Mouse (Mus musculus) lung, postnatal 0 days (tissue): ENCODE results near the gene Fgr. TPM values are rescaled to one million over a fixed set of nuclear protein-coding genes. Genes with fewer than 3 reads are reported as not detected.

Experiments
- ATAC-seq: fragments of 200-750 bp; cut with Nextera tagmentation; 2 replicates; pipeline ENCODE4 v1.8.0; 2017; ENCODE audit warnings: moderate library complexity
- DNase-seq: peaks from one replicate; pipeline ENCODE4 v3.0.0-alpha.2; 2016; ENCODE audit warnings: low spot score
- H3K27ac ChIP-seq: fragments of 300-500 bp; sonication (generic); 2 replicates; pipeline ENCODE4 v1.5.1; 2014; ENCODE audit warnings: antibody characterized with exemption, mild to moderate bottlenecking, low read length, mixed read lengths
- H3K27me3 ChIP-seq: fragments of 300-500 bp; sonication (generic); replicated peaks from 2 replicates; pipeline ENCODE4 v1.6.1; 2014; ENCODE audit warnings: low read length, mixed read lengths; ENCODE audit not compliant: insufficient read depth
- H3K36me3 ChIP-seq: fragments of 300-500 bp; sonication (generic); 2 replicates; pipeline ENCODE4 v1.6.1; 2014; ENCODE audit warnings: low read length, mixed read lengths; ENCODE audit not compliant: insufficient read depth
- H3K4me1 ChIP-seq: fragments of 300-500 bp; sonication (generic); 2 replicates; pipeline ENCODE4 v1.6.1; 2014; ENCODE audit warnings: antibody characterized with exemption, low read depth, low read length, mixed read lengths; ENCODE audit not compliant: insufficient read depth
- H3K4me2 ChIP-seq: fragments of 300-500 bp; sonication (generic); replicated peaks from 2 replicates; pipeline ENCODE4 v1.6.1; 2014; ENCODE audit warnings: low read depth, mild to moderate bottlenecking, low read length, moderate library complexity, mixed read lengths
- H3K4me3 ChIP-seq: fragments of 300-500 bp; sonication (generic); 2 replicates; pipeline ENCODE4 v1.5.1; 2014; ENCODE audit warnings: low read depth, low read length
- H3K9ac ChIP-seq: fragments of 300-500 bp; sonication (generic); replicated peaks from 2 replicates; pipeline ENCODE4 v1.6.1; 2014; ENCODE audit warnings: low read depth, mild to moderate bottlenecking
- H3K9me3 ChIP-seq: fragments of 300-500 bp; sonication (generic); 2 replicates; pipeline ENCODE4 v1.6.1; 2016; ENCODE audit warnings: low read length, mixed read lengths
- CTCF ChIP-seq: IDR thresholded peaks from 2 replicates; pipeline ENCODE4 v1.5.1; 2016; ENCODE audit warnings: antibody characterized with exemption, mild to moderate bottlenecking
- EP300 ChIP-seq: IDR thresholded peaks from 2 replicates; pipeline ENCODE4 v1.6.1; 2016; ENCODE audit warnings: antibody characterized with exemption, mild to moderate bottlenecking, control low read depth
- WGBS: fragments of 180-500 bp; shearing (Covaris S2); extraction: QIAGEN DNeasy Blood & Tissue Kit; methylation state at CpG from one replicate; pipeline ENCODE4 v1.1.7; 2014; 5-methylcytosine and 5-hydroxymethylcytosine counted together
- polyA plus RNA-seq: library from polyadenylated mRNA; unstranded; fragments of >200 nt; fragmentation: Nextera tagmentation; extraction: Ambion mirVana; gene quantifications from 2 replicates; pipeline ENCODE4 v1.2.1, GENCODE M21; 2015

Gene Fgr
- polyA plus RNA-seq, 1 experiment from 2014 or later: 4.0 TPM

DNA sequence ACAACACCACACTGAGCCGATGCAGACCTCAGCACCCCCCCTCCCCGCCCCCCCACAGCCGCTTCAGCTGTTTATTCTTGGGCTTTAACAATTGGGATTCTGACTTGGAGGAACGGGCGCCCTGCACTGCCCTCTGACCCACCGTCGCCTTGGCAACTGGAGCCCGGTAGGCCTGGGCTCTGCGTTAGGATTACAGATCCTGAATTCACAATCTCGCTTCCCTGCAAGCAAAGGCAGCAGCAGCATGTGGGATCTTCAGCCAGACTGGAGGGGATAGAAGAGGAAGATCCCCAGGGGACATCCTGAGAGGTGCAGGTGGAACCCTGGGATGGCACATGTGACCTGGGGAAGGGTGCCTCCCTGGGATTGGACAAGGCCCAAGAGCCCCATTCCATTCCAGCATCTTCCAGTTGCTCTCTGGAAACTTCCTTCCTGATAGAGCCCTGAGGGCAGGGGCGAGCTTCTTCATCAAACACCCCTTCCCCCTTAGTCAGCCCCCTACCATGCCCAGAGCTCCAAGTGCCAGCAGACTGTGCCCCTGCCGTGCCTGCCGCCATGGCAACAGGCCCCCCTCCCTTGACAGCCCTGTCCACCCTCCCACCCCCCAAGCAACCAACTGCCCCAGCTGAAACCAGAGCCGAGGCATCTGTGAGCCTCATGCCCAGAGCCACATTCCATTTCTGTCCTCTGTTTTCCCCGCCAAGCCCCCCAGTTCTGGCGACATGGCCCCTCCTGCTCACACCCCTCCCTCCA is 73.6 kb downstream of the Fgr start:
- no peak for TF ChIP-seq EP300
- TF ChIP-seq CTCF: no peak
- Histone ChIP-seq H3K9me3 (no peaks in the 10 kb centered on the region), H3K4me1 (peaks cover 51% of the 10 kb centered on the region), H3K4me2 (no peak overlapping the region), H3K27ac (no peak overlapping the region), H3K4me3 (no peak overlapping the region), H3K36me3 (no peaks in the 10 kb centered on the region), H3K9ac (no peak overlapping the region), H3K27me3 (no peaks in the 10 kb centered on the region)
- DNase-seq (no peak), ATAC-seq (no peak)
- 34% methylated on average over 16 of the region's 16 CpGs for WGBS

GRCm38 (mm10) chr4:133049071-133049920 is 75.4 kb downstream of the Fgr start:
- no peaks in the 10 kb centered on the region for H3K36me3 ChIP-seq
- H3K27me3 ChIP-seq: no peaks in the 10 kb centered on the region
- H3K9ac ChIP-seq: no peak overlapping the region
- DNase-seq: no peak
- ATAC-seq: no peak
- H3K4me3 ChIP-seq: no peak overlapping the region
- WGBS: 50% methylated on average over 19 of the region's 19 CpGs
- TF ChIP-seq EP300 (no peak), CTCF (no peak)
- 0 out of 2 replicates have a peak overlapping the region, but pooled peaks have one; percentile 1 for H3K27ac ChIP-seq
- H3K4me2 ChIP-seq: no peak overlapping the region
- peaks cover 35% of the 10 kb centered on the region for H3K4me1 ChIP-seq
- H3K9me3 ChIP-seq: no peaks in the 10 kb centered on the region

DNA sequence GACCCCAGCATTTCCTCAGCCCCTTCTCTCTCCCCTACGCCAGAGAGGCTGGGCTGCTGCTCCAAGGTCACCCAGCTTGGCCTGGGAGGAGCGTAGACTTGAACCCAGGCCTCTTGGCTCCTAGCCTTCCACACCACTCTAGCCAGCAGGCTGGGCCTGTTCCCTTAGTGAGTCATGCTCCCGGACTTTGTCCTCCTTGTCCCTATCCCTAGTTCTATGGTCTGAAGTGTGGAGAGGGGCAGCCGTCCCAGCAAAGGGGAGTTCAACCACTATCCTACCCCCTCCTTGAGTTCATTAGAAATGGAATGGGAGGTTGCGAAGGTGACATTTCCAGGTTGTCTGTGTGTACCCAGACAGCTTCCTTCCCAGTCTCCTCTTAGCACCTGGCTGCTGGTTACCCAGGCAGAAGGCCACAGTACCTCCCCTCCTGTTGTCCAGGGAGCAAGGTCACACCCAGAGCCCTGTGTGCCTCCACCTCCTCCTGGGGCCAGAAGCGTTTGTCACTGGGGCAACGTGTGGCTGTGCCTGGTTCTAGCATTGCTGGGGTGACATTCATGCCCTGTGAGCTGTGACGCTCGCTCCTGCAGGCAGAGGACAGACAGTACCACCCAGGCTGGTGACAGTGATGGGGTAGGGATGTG is 76.4 kb downstream of the Fgr start:
- DNase-seq (no peak), ATAC-seq (no peak)
- Histone ChIP-seq H3K36me3 (no peaks in the 10 kb centered on the region), H3K4me3 (no peak overlapping the region), H3K9ac (no peak overlapping the region), H3K27me3 (no peaks in the 10 kb centered on the region), H3K9me3 (no peaks in the 10 kb centered on the region), H3K27ac (no peak overlapping the region), H3K4me1 (peaks cover 25% of the 10 kb centered on the region), H3K4me2 (no peak overlapping the region)
- TF ChIP-seq CTCF (no peak), EP300 (no peak)
- 66% methylated on average over 9 of the region's 9 CpGs for WGBS

- 82% methylated on average over 6 of the region's 6 CpGs for WGBS
- Histone ChIP-seq H3K4me2 (no peak overlapping the region), H3K4me3 (no peak overlapping the region), H3K9me3 (no peaks in the 10 kb centered on the region), H3K27ac (no peak overlapping the region), H3K36me3 (no peaks in the 10 kb centered on the region), H3K9ac (no peak overlapping the region), H3K4me1 (peaks cover 24% of the 10 kb centered on the region), H3K27me3 (no peaks in the 10 kb centered on the region)
- no peak for ATAC-seq
- DNase-seq: no peak
- no peak for TF ChIP-seq CTCF
- no peak for TF ChIP-seq EP300
These were observed 77.1 kb downstream of the Fgr start for GRCm38 (mm10) chr4:133050837-133051549.

GRCm38 (mm10) chr4:133051550-133051865 is 77.6 kb downstream of the Fgr start:
- no peak overlapping the region for H3K4me3 ChIP-seq
- 66% methylated on average over 14 of the region's 14 CpGs for WGBS
- H3K27ac ChIP-seq: no peak overlapping the region

More at GRCm38 (mm10) chr4:133051550-133051865, 77.6 kb downstream of the Fgr start:
- ATAC-seq: no peak
- H3K9me3 ChIP-seq: no peaks in the 10 kb centered on the region
- no peak overlapping the region; the same call in 1 of the 2 replicates for H3K9ac ChIP-seq
- H3K27me3 ChIP-seq: no peaks in the 10 kb centered on the region
- H3K36me3 ChIP-seq: no peaks in the 10 kb centered on the region
- DNase-seq: no peak
- H3K4me2 ChIP-seq: no peak overlapping the region
- H3K4me1 ChIP-seq: peaks cover 23% of the 10 kb centered on the region
- no peak for TF ChIP-seq CTCF
- TF ChIP-seq EP300: no peak

Other genes starting within 250 kb of the Fgr start
- gene Xkr8, start 241.5 kb upstream of the Fgr start, polyA plus RNA-seq: 3.7 and 5.1 TPM in 2 replicates
- 3.7 TPM in 2 replicates for gene Smpdl3b, start 216.8 kb upstream of the Fgr start, polyA plus RNA-seq
- gene Rpa2, start 205.8 kb upstream of the Fgr start, polyA plus RNA-seq: 23.9 and 24.0 TPM in 2 replicates
- 1.2 and 1.8 TPM in 2 replicates for gene Themis2, start 177.7 kb upstream of the Fgr start, polyA plus RNA-seq
- 18.3 and 21.0 TPM in 2 replicates for gene Ppp1r8, start 130.9 kb upstream of the Fgr start, polyA plus RNA-seq
- 80.8 and 85.9 TPM in 2 replicates for gene Stx12, start 89.6 kb upstream of the Fgr start, polyA plus RNA-seq
- gene Fam76a, start 51.5 kb upstream of the Fgr start, polyA plus RNA-seq: 53.9 and 57.6 TPM in 2 replicates
- gene Ahdc1, start 37.2 kb downstream of the Fgr start, polyA plus RNA-seq: 3.9 and 4.4 TPM in 2 replicates
- 149 and 153 TPM in 2 replicates for gene Wasf2, start 156.4 kb downstream of the Fgr start, polyA plus RNA-seq
- 8.7 and 10.3 TPM in 2 replicates for gene Cd164l2, start 238.0 kb downstream of the Fgr start, polyA plus RNA-seq
- gene Gpr3, start 238.4 kb downstream of the Fgr start, polyA plus RNA-seq: not detected in 2 replicates